ENCODE assay signal across 8 mouse cellular contexts in genomic region chr19:53904833-53905480, GRCm38 (mm10). TPM values are rescaled to one million over a fixed set of nuclear protein-coding genes. Genes with fewer than 3 reads are reported as not detected.
A peak's percentile ranks its signal among the peaks of the same experiment; 100 is the strongest.
DNase-seq lines count a peak whose midpoint lies in the region; ATAC-seq and TF ChIP-seq lines count a peak whose summit lies in the region.

No protein-coding gene starts in this region.

- no peak overlapping the region for H3K9ac ChIP-seq in embryonic facial prominence, embryonic 15.5 days
- H3K9ac ChIP-seq in neural tube, embryonic 11.5 days (ENCODE audit: low read length), result no peak overlapping the region

- peaks cover 8% of the 10 kb centered on the region for H3K36me3 ChIP-seq in embryonic facial prominence, embryonic 15.5 days
- H3K36me3 ChIP-seq in limb, embryonic 10.5 days, result peaks cover 10% of the 10 kb centered on the region; the same call in 1 of the 2 replicates
- H3K36me3 ChIP-seq in neural tube, embryonic 11.5 days (ENCODE audit: control insufficient read depth, insufficient read depth, low read length), result no peaks in the 10 kb centered on the region

- no peak for ATAC-seq in embryonic facial prominence, embryonic 15.5 days (ENCODE audit: insufficient number of reproducible peaks, low FRiP score, low TSS enrichment, low read depth)
- ATAC-seq in neural tube, embryonic 11.5 days (ENCODE audit: insufficient read depth, low FRiP score, low TSS enrichment), result no peak
- ATAC-seq in megakaryocyte progenitor cell, adult 5-6 weeks (replicated peaks; ENCODE audit: poor library complexity), result no peak

- intact Hi-C loops in left cerebral cortex, postnatal 14 days (cut with DNase I), result loop anchor here (2.0 to 5.0 kb wide), 2 partner anchors 53 to 136 kb away; no protein-coding TSS in a partner anchor

- peak overlapping the region; percentile 98 for H3K4me3 ChIP-seq in layer of hippocampus, adult 2 months
- H3K4me3 ChIP-seq in embryonic facial prominence, embryonic 15.5 days (replicated peaks), result peak overlapping the region; percentile 98
- peak overlapping the region; percentile 97 for H3K4me3 ChIP-seq in limb, embryonic 10.5 days
- peak overlapping the region; percentile 95; the same call in 1 of the 2 replicates for H3K4me3 ChIP-seq in neural tube, embryonic 11.5 days (ENCODE audit: low read depth, low read length)

- no peak for TF ChIP-seq CTCF in layer of hippocampus, adult 2 months (conservative IDR thresholded peaks at IDR 0.05)

- peak overlapping the region; percentile 79 for H3K4me2 ChIP-seq in embryonic facial prominence, embryonic 15.5 days (replicated peaks)
- no peak overlapping the region for H3K4me2 ChIP-seq in neural tube, embryonic 11.5 days (ENCODE audit: low read depth)

- DNase-seq in layer of hippocampus, adult 2 months (ENCODE audit: low spot score in 2 of 2), result no peak
- DNase-seq in layer of hippocampus, postnatal 10 days (ENCODE audit: low spot score in 2 of 2), result no peak
- DNase-seq in limb, embryonic 10.5 days (ENCODE audit: low spot score), result no peak
- no peak for DNase-seq in neural tube, embryonic 11.5 days (ENCODE audit: low spot score)
- no peak for DNase-seq in layer of hippocampus, postnatal 14 days (ENCODE audit: low spot score in 2 of 2)
- no peak for DNase-seq in left cerebral cortex, postnatal 14 days (ENCODE audit: low spot score in 2 of 2)

- no peaks in the 10 kb centered on the region for H3K9me3 ChIP-seq in embryonic facial prominence, embryonic 15.5 days (replicated peaks)
- no peaks in the 10 kb centered on the region for H3K9me3 ChIP-seq in limb, embryonic 10.5 days (replicated peaks)
- no peaks in the 10 kb centered on the region for H3K9me3 ChIP-seq in neural tube, embryonic 11.5 days (ENCODE audit: control insufficient read depth, low read length)

- H3K27me3 ChIP-seq in embryonic facial prominence, embryonic 15.5 days, result no peaks in the 10 kb centered on the region
- no peaks in the 10 kb centered on the region for H3K27me3 ChIP-seq in limb, embryonic 10.5 days (ENCODE audit: low read depth, poor library complexity, severe bottlenecking)
- H3K27me3 ChIP-seq in neural tube, embryonic 11.5 days (ENCODE audit: control insufficient read depth, insufficient read depth, low read length), result no peaks in the 10 kb centered on the region

- H3K27ac ChIP-seq in layer of hippocampus, adult 2 months, result peak overlapping the region; percentile 98
- H3K27ac ChIP-seq in embryonic facial prominence, embryonic 15.5 days (replicated peaks), result no peak overlapping the region
- H3K27ac ChIP-seq in limb, embryonic 10.5 days, result no peak overlapping the region
- no peak overlapping the region for H3K27ac ChIP-seq in neural tube, embryonic 11.5 days (ENCODE audit: low read depth, low read length)

- H3K4me1 ChIP-seq in embryonic facial prominence, embryonic 15.5 days, result peaks cover 23% of the 10 kb centered on the region
- H3K4me1 ChIP-seq in limb, embryonic 10.5 days, result peaks cover 18% of the 10 kb centered on the region
- no peaks in the 10 kb centered on the region for H3K4me1 ChIP-seq in neural tube, embryonic 11.5 days (ENCODE audit: control insufficient read depth, insufficient read depth, low read length)

- WGBS in embryonic facial prominence, embryonic 15.5 days, result 44% methylated on average over 7 of the region's 7 CpGs
- WGBS in limb, embryonic 10.5 days, result 85% methylated on average over 7 of the region's 7 CpGs
- 89% methylated on average over 7 of the region's 7 CpGs for WGBS in neural tube, embryonic 11.5 days

RNA-seq across cellular contexts. Expression of gene Pdcd4, which starts 12.9 kb away (rescaled TPM):
- total RNA-seq in layer of hippocampus, adult 2 months (2021), result 100 to 1,000 TPM; 118 to 119 TPM
- total RNA-seq in layer of hippocampus, postnatal 10 days (2021), result 100 to 1,000 TPM; 110 to 118 TPM
- 111 and 122 TPM in 2 replicates for polyA plus RNA-seq in embryonic facial prominence, embryonic 15.5 days (2015; fragmentation: Nextera tagmentation; extraction: Ambion mirVana)
- 38.1 and 56.1 TPM in 2 replicates for polyA plus RNA-seq in limb, embryonic 10.5 days (2016; fragmentation: Nextera tagmentation; extraction: Ambion mirVana)
- polyA plus RNA-seq in neural tube, embryonic 11.5 days (2014; fragmentation: Nextera tagmentation; extraction: Ambion mirVana), result 62.0 and 63.6 TPM in 2 replicates
- 100 to 1,000 TPM; 121 TPM for total RNA-seq in layer of hippocampus, postnatal 14 days (2021)
- total RNA-seq in megakaryocyte progenitor cell, adult 5-6 weeks (2015), result 295 and 305 TPM in 2 replicates
- total RNA-seq in megakaryocyte progenitor cell, adult 5-6 weeks (2017), result 358 and 441 TPM in 2 replicates
- total RNA-seq in left cerebral cortex, postnatal 14 days (2021), result 100 to 1,000 TPM; 102 to 105 TPM

RNA-seq across cellular contexts. Expression of gene Shoc2, which starts 39.1 kb away (rescaled TPM):
- 10 to 100 TPM; 50.1 to 50.3 TPM for total RNA-seq in layer of hippocampus, adult 2 months (2021)
- total RNA-seq in layer of hippocampus, postnatal 10 days (2021), result 10 to 100 TPM; 50.3 to 56.3 TPM
- 47.1 and 48.0 TPM in 2 replicates for polyA plus RNA-seq in embryonic facial prominence, embryonic 15.5 days (2015; fragmentation: Nextera tagmentation; extraction: Ambion mirVana)
- polyA plus RNA-seq in limb, embryonic 10.5 days (2016; fragmentation: Nextera tagmentation; extraction: Ambion mirVana), result 49.9 and 54.0 TPM in 2 replicates
- 75.9 and 79.4 TPM in 2 replicates for polyA plus RNA-seq in neural tube, embryonic 11.5 days (2014; fragmentation: Nextera tagmentation; extraction: Ambion mirVana)
- total RNA-seq in layer of hippocampus, postnatal 14 days (2021), result 10 to 100 TPM; 45.6 to 46.8 TPM
- total RNA-seq in megakaryocyte progenitor cell, adult 5-6 weeks (2015), result 47.0 and 55.1 TPM in 2 replicates
- total RNA-seq in megakaryocyte progenitor cell, adult 5-6 weeks (2017), result 43.3 and 44.2 TPM in 2 replicates
- total RNA-seq in left cerebral cortex, postnatal 14 days (2021), result 10 to 100 TPM; 49.1 to 52.4 TPM

RNA-seq across cellular contexts. Expression of gene Bbip1, which starts 39.5 kb away (rescaled TPM):
- total RNA-seq in layer of hippocampus, adult 2 months (2021), result 10 to 100 TPM; 52.6 to 52.7 TPM
- total RNA-seq in layer of hippocampus, postnatal 10 days (2021), result 10 to 100 TPM; 91.9 to 92.8 TPM
- polyA plus RNA-seq in embryonic facial prominence, embryonic 15.5 days (2015; fragmentation: Nextera tagmentation; extraction: Ambion mirVana), result 67.3 and 67.9 TPM in 2 replicates
- polyA plus RNA-seq in limb, embryonic 10.5 days (2016; fragmentation: Nextera tagmentation; extraction: Ambion mirVana), result 80.4 and 81.9 TPM in 2 replicates
- polyA plus RNA-seq in neural tube, embryonic 11.5 days (2014; fragmentation: Nextera tagmentation; extraction: Ambion mirVana), result 123 and 126 TPM in 2 replicates
- 10 to 100 TPM; 66.0 to 74.4 TPM for total RNA-seq in layer of hippocampus, postnatal 14 days (2021)
- 72.9 and 88.8 TPM in 2 replicates for total RNA-seq in megakaryocyte progenitor cell, adult 5-6 weeks (2015)
- 36.2 and 55.0 TPM in 2 replicates for total RNA-seq in megakaryocyte progenitor cell, adult 5-6 weeks (2017)
- 10 to 100 TPM; 73.0 to 75.9 TPM for total RNA-seq in left cerebral cortex, postnatal 14 days (2021)
